Mouse (Mus musculus) CH12.LX (cell line): ENCODE measurements around the gene Plekhb2.

Source experiments
- CTCF ChIP-seq, 2 experiments: IDR thresholded peaks in 1 of 2; conservative IDR thresholded peaks in 1 of 2; 2 replicates each; pipeline ENCODE4 v1.5.1; 2011 to 2012; ENCODE audit warnings: low read depth in 2 of 2, low read length in 2 of 2, improper control_type of control experiment in 1 of 2, inconsistent platforms in 1 of 2, mild to moderate bottlenecking in 1 of 2, moderate library complexity in 1 of 2
- ELF1 ChIP-seq: IDR thresholded peaks from 2 replicates; pipeline ENCODE4 v1.6.1; 2014; ENCODE audit warnings: low read depth, mild to moderate bottlenecking, inconsistent platforms, low read length, improper control_type of control experiment
- EP300 ChIP-seq: IDR thresholded peaks from 2 replicates; pipeline ENCODE4 v1.6.1; 2011; ENCODE audit warnings: low read length, improper control_type of control experiment
- MAFK ChIP-seq: IDR thresholded peaks from 2 replicates; pipeline ENCODE4 v1.6.1; 2011; ENCODE audit warnings: low read length, improper control_type of control experiment; ENCODE audit not compliant: insufficient replicate concordance
- MAX ChIP-seq: IDR thresholded peaks from 2 replicates; pipeline ENCODE4 v1.6.1; 2011; ENCODE audit warnings: low read length, improper control_type of control experiment
- MEF2A ChIP-seq: IDR thresholded peaks from 2 replicates; pipeline ENCODE4 v1.6.1; 2014; ENCODE audit warnings: low read depth, mild to moderate bottlenecking, inconsistent platforms, low read length, improper control_type of control experiment, borderline replicate concordance
- NRF1 ChIP-seq: IDR thresholded peaks from 2 replicates; pipeline ENCODE4 v1.6.1; 2014; ENCODE audit warnings: low read depth, mild to moderate bottlenecking, inconsistent platforms, low read length, improper control_type of control experiment, moderate library complexity
- POLR2A ChIP-seq: IDR thresholded peaks from 2 replicates; pipeline ENCODE4 v1.6.1; 2011; ENCODE audit warnings: low read depth, mild to moderate bottlenecking, improper control_type of control experiment, low read length
- RAD21 ChIP-seq: IDR thresholded peaks from 2 replicates; pipeline ENCODE4 v1.6.1; 2011; ENCODE audit warnings: low read depth, mild to moderate bottlenecking, low read length, improper control_type of control experiment, moderate library complexity
- USF2 ChIP-seq: conservative IDR thresholded peaks from 2 replicates; pipeline ENCODE4 v1.6.1; 2011; ENCODE audit warnings: low read depth, low read length, improper control_type of control experiment
- ZC3H11A ChIP-seq: IDR thresholded peaks from 2 replicates; pipeline ENCODE4 v1.6.1; 2012; ENCODE audit warnings: low read depth, mild to moderate bottlenecking, inconsistent platforms, low read length, improper control_type of control experiment

GRCm38 (mm10) chr1:34811035-34811434 lies 38.7 kb upstream of the Plekhb2 start:
- TF ChIP-seq ZC3H11A (no peak), EP300 (no peak), CTCF (conservative IDR thresholded peaks at IDR 0.05 in 1 of 2, IDR thresholded peaks at IDR 0.05 in 1 of 2; ENCODE audit: low read depth in 2 of 2, low read length in 2 of 2) (no peak), ELF1 (no peak), MAX (no peak), NRF1 (no peak), POLR2A (no peak), MAFK (no peak), RAD21 (no peak), USF2 (no peak), MEF2A (no peak)
